Mouse (Mus musculus) bone marrow, adult 2 months (tissue): ENCODE measurements around the gene Per1. TPM values are rescaled to one million over a fixed set of nuclear protein-coding genes. Genes with fewer than 3 reads are reported as not detected.
A peak's percentile ranks its signal among the peaks of the same experiment; 100 is the strongest.

Source experiments
- H3K27ac ChIP-seq: fragments of 200-500 bp; 2 replicates; pipeline ENCODE4 v1.5.1; 2012; ENCODE audit warnings: low read depth, mild to moderate bottlenecking, control low read depth, inconsistent platforms, low read length; ENCODE audit not compliant: control insufficient read depth, poor library complexity, insufficient read depth
- H3K4me1 ChIP-seq: fragments of 200-500 bp; 2 replicates; pipeline ENCODE4 v1.6.1; 2011; ENCODE audit warnings: low read length; ENCODE audit not compliant: control insufficient read depth, insufficient read depth
- H3K4me3 ChIP-seq: fragments of 200-500 bp; replicated peaks from 2 replicates; pipeline ENCODE3; 2011; ENCODE audit warnings: mild to moderate bottlenecking, low read depth, low read length, control low read depth; ENCODE audit not compliant: control insufficient read depth
- CTCF ChIP-seq: fragments of 200-500 bp; IDR thresholded peaks from 2 replicates; pipeline ENCODE4 v1.5.1; 2011; ENCODE audit warnings: low read length, control low read depth; ENCODE audit not compliant: control insufficient read depth, insufficient read depth
- POLR2A ChIP-seq: fragments of 200-500 bp; IDR thresholded peaks from 2 replicates; pipeline ENCODE4 v1.6.1; 2011; ENCODE audit warnings: low read depth, mild to moderate bottlenecking, control low read depth, low read length, borderline replicate concordance; ENCODE audit not compliant: control insufficient read depth
- WGBS: fragments of 180-500 bp; shearing (Covaris S2); methylation state at CpG from one replicate; pipeline ENCODE4 v1.1.7; 2018; 5-methylcytosine and 5-hydroxymethylcytosine counted together
- polyA plus RNA-seq: library from polyadenylated mRNA; stranded (reverse); fragments of >200 nt; gene quantifications from 2 replicates; pipeline ENCODE4 v1.2.4, GENCODE M21; 2011; ENCODE audit warnings: low replicate concordance; ENCODE audit not compliant: missing spikeins, insufficient read depth, insufficient read length

Gene Per1
- polyA plus RNA-seq, 1 experiment, result 46.2 TPM

GRCm38 (mm10) chr11:69070093-69070492, 24.9 kb upstream of the Per1 start:
- Histone ChIP-seq H3K27ac (peak overlapping the region; percentile 55), H3K4me1 (peaks cover 2% of the 10 kb centered on the region; the same call in 1 of the 2 replicates), H3K4me3 (peak overlapping the region; percentile 84)
- TF ChIP-seq POLR2A, result no peak
- no peak for TF ChIP-seq CTCF
- WGBS, result 3% methylated on average over 13 of the region's 13 CpGs

GRCm38 (mm10) chr11:69070590-69071222, 24.3 kb upstream of the Per1 start, which contains the start of gene Tmem107:
Gene Tmem107, plus strand, starts transcription at chr11:69070806.
- no peak; the same call in 1 of the 2 replicates for TF ChIP-seq CTCF
- peak; percentile 94 for TF ChIP-seq POLR2A
- WGBS, result under 1% methylated on average over 47 of the region's 47 CpGs
- Histone ChIP-seq H3K4me1 (peaks cover 2% of the 10 kb centered on the region; the same call in 1 of the 2 replicates), H3K27ac (peak within 1 kb of the TSS; percentile 55), H3K4me3 (peak within 1 kb of the TSS; percentile 84)

- 39% methylated on average over 9 of the region's 9 CpGs for WGBS
- Histone ChIP-seq H3K4me1 (peaks cover under 1% of the 10 kb centered on the region; the same call in 1 of the 2 replicates), H3K4me3 (peak overlapping the region; percentile 84), H3K27ac (peak overlapping the region; percentile 55; the same call in 1 of the 2 replicates)
- TF ChIP-seq POLR2A, result no peak
- no peak for TF ChIP-seq CTCF
Observed at GRCm38 (mm10) chr11:69071262-69071661, 23.8 kb upstream of the Per1 start.

GRCm38 (mm10) chr11:69072234-69072633, 22.8 kb upstream of the Per1 start:
- no peak overlapping the region for H3K27ac ChIP-seq
- no peak overlapping the region for H3K4me3 ChIP-seq
- TF ChIP-seq POLR2A, result no peak
- no peak for TF ChIP-seq CTCF
- WGBS, result 90% methylated on average over 11 of the region's 11 CpGs
- no peaks in the 10 kb centered on the region; the same call in 1 of the 2 replicates for H3K4me1 ChIP-seq

DNA sequence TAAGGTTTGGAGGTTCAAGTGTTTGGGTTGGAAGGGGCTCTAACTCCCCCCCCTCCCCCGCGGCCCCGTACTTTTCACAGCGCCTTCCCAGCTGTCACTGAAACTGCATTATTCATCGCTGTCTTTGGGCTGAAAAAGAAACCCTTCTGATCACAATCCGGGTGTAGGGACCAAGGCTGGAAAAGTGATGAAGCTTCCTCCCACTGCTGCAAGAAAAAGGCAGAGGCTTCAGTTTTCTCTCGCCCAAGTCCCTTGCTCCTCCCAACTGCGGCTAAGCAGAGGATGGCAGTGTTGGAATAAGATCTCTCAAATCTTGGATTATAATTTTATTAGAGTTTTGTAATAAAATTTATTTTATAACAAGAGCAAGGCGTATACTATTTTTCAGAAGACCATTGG, 22.4 kb upstream of the Per1 start:
- 23% methylated on average over 9 of the region's 9 CpGs for WGBS
- Histone ChIP-seq H3K4me3 (no peak overlapping the region), H3K27ac (0 out of 2 replicates have a peak overlapping the region, but pooled peaks have one; percentile 1), H3K4me1 (no peaks in the 10 kb centered on the region; the same call in 1 of the 2 replicates)
- TF ChIP-seq POLR2A (no peak), CTCF (no peak)

GRCm38 (mm10) chr11:69073065-69073888, 21.7 kb upstream of the Per1 start:
- no peak overlapping the region for H3K4me3 ChIP-seq
- H3K4me1 ChIP-seq, result peaks cover under 1% of the 10 kb centered on the region; the same call in 1 of the 2 replicates
- peak overlapping the region; percentile 63; the same call in 1 of the 2 replicates for H3K27ac ChIP-seq
- WGBS, result under 1% methylated on average over 14 of the region's 14 CpGs
- TF ChIP-seq CTCF (no peak), POLR2A (0 out of 2 replicates have a peak, but pooled peaks have one; percentile 12)

GRCm38 (mm10) chr11:69073951-69074775, 20.9 kb upstream of the Per1 start:
- TF ChIP-seq CTCF (no peak), POLR2A (no peak)
- WGBS, result 67% methylated on average over 6 of the region's 6 CpGs
- H3K4me1 ChIP-seq, result peaks cover 3% of the 10 kb centered on the region; the same call in 1 of the 2 replicates
- H3K27ac ChIP-seq, result no peak overlapping the region
- no peak overlapping the region for H3K4me3 ChIP-seq
